Mouse (Mus musculus): ENCODE results near the gene Mlf1. TPM values are rescaled to one million over a fixed set of nuclear protein-coding genes. Genes with fewer than 3 reads are reported as not detected.

The Mlf1 gene
- total RNA-seq, 4 experiments from 2014 or later = 0.58 to 1.1 (median 0.88) TPM

GRCm38 (mm10) chr3:67434011-67434410 lies 60.1 kb downstream of the Mlf1 start:
- no peak for DNase-seq (ENCODE audit: low spot score in 2 of 2)

DNA sequence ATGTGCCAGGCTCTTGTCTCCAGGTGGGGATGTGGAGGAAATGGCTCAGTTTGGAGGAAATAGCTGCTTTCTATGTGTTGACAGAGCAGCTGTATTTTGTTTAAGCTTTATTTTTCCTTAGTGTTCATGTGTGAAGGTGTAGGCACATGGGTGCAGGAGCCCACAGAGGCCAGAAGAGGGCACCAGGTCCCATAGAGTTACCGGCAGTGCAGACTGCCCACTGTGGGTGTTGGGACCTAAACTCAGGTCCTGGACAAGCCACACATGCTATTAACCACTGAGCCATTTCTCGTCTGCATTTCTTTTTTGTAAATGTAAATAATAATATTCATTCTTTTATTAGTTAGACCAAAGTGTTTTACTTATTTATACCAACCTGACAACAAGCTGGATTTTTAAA lies 73.2 kb downstream of the Mlf1 start:
- no peak for DNase-seq (ENCODE audit: low spot score in 2 of 2)

Other genes with a start within 250 kb of the Mlf1 start
- gene Gm17402, start 1.1 kb downstream of the Mlf1 start, total RNA-seq (2022) = not detected
- gene Gfm1, start 56.0 kb downstream of the Mlf1 start, total RNA-seq (2022) = 10 to 100 TPM; 48.5 to 53.2 (median 50.1) TPM
- gene Lxn, start 89.8 kb downstream of the Mlf1 start, total RNA-seq (2022) = 10 to 100 TPM; 49.1 to 58.4 (median 53.4) TPM
- gene Rarres1, start 141.4 kb downstream of the Mlf1 start, total RNA-seq (2022) = 1 to 10 TPM; 1.4 to 1.7 (median 1.6) TPM
- gene Mfsd1, start 208.6 kb downstream of the Mlf1 start, total RNA-seq (2022) = 10 to 100 TPM; 38.6 to 63.2 (median 46.6) TPM